Mouse (Mus musculus) embryonic fibroblast, embryonic 13.5 days (primary cell): Measurements from ENCODE around the gene Spon1.

Source experiments
- CTCF ChIP-seq: IDR thresholded peaks from 2 replicates; pipeline ENCODE4 v1.5.1; 2011; ENCODE audit warnings: mild to moderate bottlenecking, control low read depth, low read length, moderate library complexity, borderline replicate concordance; ENCODE audit not compliant: insufficient read depth
- POLR2A ChIP-seq: IDR thresholded peaks from 2 replicates; pipeline ENCODE4 v1.6.1; 2011; ENCODE audit warnings: low read depth, mild to moderate bottlenecking, control low read depth, low read length, moderate library complexity

- TF ChIP-seq CTCF: no peak
- no peak for TF ChIP-seq POLR2A
Measured at GRCm38 (mm10) chr7:114058166-114058565, 292.4 kb downstream of the Spon1 start.
